Mouse (Mus musculus) midbrain, embryonic 14.5 days (tissue): Measurements from ENCODE around the gene Gabrg3. TPM values are rescaled to one million over a fixed set of nuclear protein-coding genes. Genes with fewer than 3 reads are reported as not detected.

Experiments
- ATAC-seq: fragments of 200-750 bp; cut with Nextera tagmentation; 2 replicates; pipeline ENCODE4 v1.8.0; 2017; ENCODE audit warnings: moderate number of reproducible peaks, moderate library complexity; ENCODE audit not compliant: low FRiP score, low TSS enrichment
- DNase-seq: peaks from one replicate; pipeline ENCODE4 v3.0.0-alpha.2; 2015
- H3K27ac ChIP-seq: fragments of 300-500 bp; sonication (generic); replicated peaks from 2 replicates; pipeline ENCODE4 v1.5.1; 2014; ENCODE audit warnings: mild to moderate bottlenecking, low read depth, low read length, moderate library complexity
- H3K27me3 ChIP-seq: fragments of 300-500 bp; sonication (generic); 2 replicates; pipeline ENCODE4 v1.6.1; 2014; ENCODE audit warnings: low read length, control low read depth, mixed read lengths; ENCODE audit not compliant: control insufficient read depth, insufficient read depth
- H3K36me3 ChIP-seq: fragments of 300-500 bp; sonication (generic); 2 replicates; pipeline ENCODE4 v1.6.1; 2014; ENCODE audit warnings: low read length, control low read depth; ENCODE audit not compliant: control insufficient read depth, insufficient read depth
- H3K4me1 ChIP-seq: fragments of 300-500 bp; sonication (generic); 2 replicates; pipeline ENCODE4 v1.6.1; 2014; ENCODE audit warnings: mild to moderate bottlenecking, antibody characterized with exemption, low read length, control low read depth; ENCODE audit not compliant: control insufficient read depth, insufficient read depth
- H3K4me2 ChIP-seq: fragments of 300-500 bp; sonication (generic); 2 replicates; pipeline ENCODE4 v1.6.1; 2014; ENCODE audit warnings: mild to moderate bottlenecking, low read length, moderate library complexity
- H3K4me3 ChIP-seq: fragments of 300-500 bp; sonication (generic); replicated peaks from 2 replicates; pipeline ENCODE4 v1.5.1; 2014; ENCODE audit warnings: low read depth, low read length
- H3K9ac ChIP-seq: fragments of 300-500 bp; sonication (generic); replicated peaks from 2 replicates; pipeline ENCODE4 v1.6.1; 2014; ENCODE audit warnings: mild to moderate bottlenecking, low read length, moderate library complexity
- H3K9me3 ChIP-seq: fragments of 300-500 bp; sonication (generic); 2 replicates; pipeline ENCODE4 v1.6.1; 2016; ENCODE audit warnings: low read length, control low read depth, mixed read lengths; ENCODE audit not compliant: control insufficient read depth
- WGBS: fragments of 180-500 bp; shearing (Covaris S2); extraction: QIAGEN DNeasy Blood & Tissue Kit; methylation state at CpG from one replicate; pipeline ENCODE4 v1.1.7; 2014; 5-methylcytosine and 5-hydroxymethylcytosine counted together
- polyA plus RNA-seq: library from polyadenylated mRNA; unstranded; fragments of >200 nt; fragmentation: Nextera tagmentation; extraction: Ambion mirVana; gene quantifications from 2 replicates; pipeline ENCODE4 v1.2.1, GENCODE M21; 2014

Gene Gabrg3
- polyA plus RNA-seq: 4.5 and 4.6 TPM in 2 replicates

DNA sequence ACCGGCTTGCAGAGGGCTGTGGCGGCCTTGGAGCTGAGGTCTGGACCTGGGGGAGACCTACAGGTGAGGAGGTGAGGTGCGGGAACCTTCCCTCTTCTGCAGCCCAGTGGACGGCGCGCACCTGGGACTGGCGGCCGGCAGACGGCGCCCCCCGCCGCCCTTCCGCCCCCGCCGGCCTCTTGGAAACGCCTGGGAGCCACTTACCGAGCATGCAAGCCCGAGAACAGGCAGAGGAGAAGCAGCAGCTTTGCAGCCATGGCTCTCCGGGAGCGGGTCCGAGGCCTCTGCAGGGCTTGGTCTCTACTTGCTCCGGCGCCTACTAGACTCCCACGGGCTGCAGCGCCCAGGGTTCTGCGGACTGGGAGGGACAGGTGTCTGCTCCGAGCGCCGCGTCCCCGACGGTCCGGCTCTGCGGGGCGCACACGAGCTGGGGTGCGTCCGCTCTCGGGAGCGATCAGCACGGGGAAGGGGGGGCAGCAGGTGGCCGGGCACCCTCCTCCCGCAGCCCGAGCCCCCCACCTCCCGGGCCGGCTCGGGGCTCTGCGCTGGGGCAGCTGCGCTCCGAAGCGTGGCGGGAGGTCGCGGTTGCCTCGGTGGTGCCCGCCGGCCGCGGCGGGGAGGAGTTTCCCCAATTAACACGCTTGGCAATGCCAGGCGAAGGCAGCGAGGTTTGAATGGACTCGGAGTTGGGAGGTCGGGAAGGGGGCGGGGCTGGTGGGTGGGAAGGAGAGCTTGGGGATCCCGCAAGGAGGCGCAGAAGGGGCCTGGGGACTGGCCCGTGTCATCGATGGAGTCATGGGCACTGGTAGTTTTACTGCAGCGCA lies at the start of gene Gabrg3:
TSS of gene Gabrg3 (minus strand) at position 672 of the 824 bp plus-strand sequence.
- H3K4me1 ChIP-seq: peaks cover 11% of the 10 kb centered on the region
- H3K27ac ChIP-seq: peak within 1 kb of the TSS; percentile 49; the same call in 1 of the 2 replicates
- H3K27me3 ChIP-seq: peaks cover 15% of the 10 kb centered on the region; the same call in 1 of the 2 replicates
- ATAC-seq (peak; percentile 80), DNase-seq (peak; percentile 83)
- peak within 1 kb of the TSS; percentile 90 for H3K4me2 ChIP-seq
- peak within 1 kb of the TSS; percentile 66 for H3K9ac ChIP-seq
- under 1% methylated on average over 71 of the region's 71 CpGs for WGBS
- no peaks in the 10 kb centered on the region for H3K9me3 ChIP-seq
- H3K4me3 ChIP-seq: peak within 1 kb of the TSS; percentile 67
- H3K36me3 ChIP-seq: no peaks in the 10 kb centered on the region

DNA sequence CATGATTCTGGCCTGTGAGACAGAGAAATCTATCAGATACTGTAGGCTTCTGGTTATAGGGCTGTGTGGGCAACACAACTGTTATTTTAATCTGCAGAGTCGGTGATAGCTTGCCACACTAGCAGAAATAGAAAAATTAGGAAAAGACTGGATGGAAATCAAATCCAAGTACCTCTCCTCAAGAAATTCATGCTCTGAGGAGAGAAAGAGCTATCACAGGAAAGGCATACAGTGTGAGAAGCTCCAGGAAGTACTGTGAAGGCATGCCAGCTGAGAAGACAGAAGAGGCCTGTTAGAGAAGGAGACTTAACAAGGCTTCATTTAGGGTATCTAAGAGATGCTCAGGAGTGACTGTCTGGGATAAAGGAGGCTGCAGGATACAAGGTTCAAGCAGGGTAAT lies 35.7 kb upstream of the Gabrg3 start:
- Histone ChIP-seq H3K4me2 (no peak overlapping the region), H3K4me1 (no peaks in the 10 kb centered on the region), H3K36me3 (no peaks in the 10 kb centered on the region), H3K27ac (no peak overlapping the region), H3K9ac (no peak overlapping the region), H3K9me3 (no peaks in the 10 kb centered on the region), H3K4me3 (no peak overlapping the region), H3K27me3 (no peaks in the 10 kb centered on the region)
- ATAC-seq (no peak), DNase-seq (no peak)
- 76% methylated on average over 1 of the region's 1 CpGs for WGBS

DNA sequence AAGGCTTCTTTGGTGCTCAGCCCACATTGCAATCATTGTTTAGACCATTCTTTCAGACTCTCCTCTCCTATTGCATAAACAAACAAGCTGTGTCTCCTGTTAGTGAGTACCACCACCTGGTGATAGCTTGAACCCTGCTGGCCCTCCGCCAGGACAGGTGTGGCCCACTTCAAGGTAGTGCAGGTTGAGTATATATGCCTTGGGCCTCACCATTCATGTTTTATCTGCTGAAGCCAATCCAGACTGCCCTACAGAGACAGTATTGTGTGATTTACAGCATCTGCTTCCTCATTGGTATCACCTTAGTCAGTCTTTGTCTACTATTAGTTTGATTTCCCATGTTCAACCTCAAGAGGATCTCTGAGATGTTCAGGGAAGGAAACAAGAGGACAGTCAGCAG lies 34.1 kb upstream of the Gabrg3 start:
- WGBS: 94% methylated on average over 1 of the region's 1 CpGs
- Histone ChIP-seq H3K4me3 (no peak overlapping the region), H3K4me1 (no peaks in the 10 kb centered on the region), H3K9ac (no peak overlapping the region), H3K4me2 (no peak overlapping the region), H3K36me3 (no peaks in the 10 kb centered on the region), H3K9me3 (no peaks in the 10 kb centered on the region), H3K27me3 (no peaks in the 10 kb centered on the region), H3K27ac (no peak overlapping the region)
- DNase-seq (no peak), ATAC-seq (no peak)

DNA sequence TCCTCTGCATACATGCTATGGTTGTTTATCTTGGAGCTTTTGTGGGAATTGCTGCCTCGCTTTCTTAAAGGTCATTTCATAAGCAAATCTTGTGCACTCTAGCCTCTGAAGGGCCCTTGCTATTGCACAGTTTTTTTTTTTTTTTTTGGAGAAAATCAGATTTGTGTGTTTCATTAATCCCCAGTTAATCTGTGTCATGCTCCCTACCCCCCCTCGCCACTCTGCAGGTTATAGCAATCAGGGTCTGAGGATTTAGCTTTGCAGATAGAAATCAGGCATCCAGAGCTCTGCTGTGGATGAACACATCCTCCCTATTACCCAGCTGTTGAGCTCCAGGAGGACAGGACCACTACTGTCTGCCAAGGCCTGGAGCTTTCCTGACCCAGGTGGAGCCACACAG lies 32.4 kb upstream of the Gabrg3 start, which contains the start of gene Gabrb3:
TSS of gene Gabrb3 (plus strand) at position 301 of the 400 bp plus-strand sequence.
- Histone ChIP-seq H3K9me3 (no peaks in the 10 kb centered on the region), H3K4me2 (no peak within 1 kb of the TSS), H3K27me3 (no peaks in the 10 kb centered on the region), H3K4me1 (no peaks in the 10 kb centered on the region), H3K27ac (no peak within 1 kb of the TSS), H3K36me3 (no peaks in the 10 kb centered on the region), H3K9ac (no peak within 1 kb of the TSS), H3K4me3 (no peak within 1 kb of the TSS)
- no peak for ATAC-seq
- 68% methylated on average over 2 of the region's 2 CpGs for WGBS
- DNase-seq: no peak

DNA sequence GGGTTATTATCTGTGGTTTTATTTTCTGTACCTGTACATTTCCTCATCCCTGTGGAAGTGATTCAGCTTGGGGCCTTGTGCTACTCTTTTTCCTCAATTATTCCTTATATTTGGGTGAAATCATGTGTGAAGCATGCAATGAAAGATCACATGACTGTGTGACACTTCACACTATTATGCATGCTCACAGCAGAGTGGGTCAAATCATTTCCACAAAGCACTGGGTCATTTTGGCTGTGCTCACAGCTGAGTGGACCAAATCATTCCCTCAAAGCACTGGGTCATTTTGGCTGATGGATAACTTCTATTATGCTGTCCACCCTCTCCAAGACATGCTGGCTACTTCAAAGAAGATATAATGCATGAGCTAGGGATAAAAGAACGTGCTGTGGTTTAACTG lies 25.9 kb upstream of the Gabrg3 start:
- 23% methylated on average over 1 of the region's 1 CpGs for WGBS
- no peak for ATAC-seq

DNA sequence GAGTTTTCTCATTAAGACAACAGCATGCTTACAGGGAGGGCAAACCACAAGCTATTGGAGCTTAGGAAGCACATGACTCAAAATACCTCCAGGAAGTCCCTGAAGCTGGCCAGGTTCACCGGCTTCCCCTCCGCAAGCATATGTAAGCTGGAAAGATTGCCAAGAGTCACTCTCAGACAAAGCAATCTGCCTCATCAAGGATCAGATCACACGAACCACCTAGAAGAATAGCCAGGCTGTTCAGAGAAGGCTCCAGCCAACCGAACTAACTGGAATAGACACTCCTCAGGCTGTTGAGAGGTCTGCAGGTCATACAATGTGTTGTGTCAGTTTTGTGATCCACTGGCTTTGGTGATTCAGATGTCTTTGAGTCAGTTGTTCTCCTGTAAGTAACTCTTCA lies 24.2 kb upstream of the Gabrg3 start:
- Histone ChIP-seq H3K27ac (no peak overlapping the region), H3K9me3 (no peaks in the 10 kb centered on the region), H3K4me1 (no peaks in the 10 kb centered on the region), H3K36me3 (no peaks in the 10 kb centered on the region), H3K9ac (no peak overlapping the region), H3K4me2 (no peak overlapping the region), H3K4me3 (no peak overlapping the region), H3K27me3 (no peaks in the 10 kb centered on the region)
- ATAC-seq (no peak), DNase-seq (no peak)
- WGBS: 82% methylated on average over 4 of the region's 4 CpGs

More for the DNA sequence above, 25.9 kb upstream of the Gabrg3 start:
- H3K36me3 ChIP-seq: no peaks in the 10 kb centered on the region
- H3K4me2 ChIP-seq: no peak overlapping the region
- no peaks in the 10 kb centered on the region for H3K9me3 ChIP-seq
- no peaks in the 10 kb centered on the region for H3K27me3 ChIP-seq
- H3K9ac ChIP-seq: no peak overlapping the region
- no peaks in the 10 kb centered on the region for H3K4me1 ChIP-seq
- no peak for DNase-seq
- H3K27ac ChIP-seq: no peak overlapping the region
- no peak overlapping the region for H3K4me3 ChIP-seq

DNA sequence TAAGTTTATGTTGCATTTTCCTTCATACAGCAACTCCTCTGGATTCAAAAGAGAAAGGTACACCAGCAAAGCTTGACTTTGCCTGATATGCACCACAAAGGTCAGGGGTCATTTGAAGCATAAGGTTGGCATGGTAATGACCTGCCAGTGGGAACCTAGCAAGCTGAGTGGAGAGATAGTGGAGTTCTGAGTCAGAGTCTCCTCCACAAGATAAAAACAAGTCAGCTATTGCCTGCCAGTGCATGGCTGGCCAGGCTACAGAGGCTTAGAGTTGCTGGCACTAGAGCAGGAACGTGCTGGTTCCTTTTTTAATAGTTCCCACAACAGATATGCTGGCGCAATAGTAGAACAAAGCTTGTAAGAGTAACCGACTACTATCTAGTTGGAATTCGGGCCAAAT lies 6.6 kb upstream of the Gabrg3 start:
- DNase-seq (no peak), ATAC-seq (no peak)
- 0 out of 2 replicates have a peak, but pooled peaks cover under 1% of the 10 kb centered on the region for H3K27me3 ChIP-seq
- H3K4me2 ChIP-seq: no peak overlapping the region
- H3K4me1 ChIP-seq: peaks cover 8% of the 10 kb centered on the region; the same call in 1 of the 2 replicates
- no peak overlapping the region for H3K4me3 ChIP-seq
- 90% methylated on average over 4 of the region's 4 CpGs for WGBS
- no peaks in the 10 kb centered on the region for H3K9me3 ChIP-seq
- H3K27ac ChIP-seq: no peak overlapping the region
- no peak overlapping the region for H3K9ac ChIP-seq
- H3K36me3 ChIP-seq: no peaks in the 10 kb centered on the region

DNA sequence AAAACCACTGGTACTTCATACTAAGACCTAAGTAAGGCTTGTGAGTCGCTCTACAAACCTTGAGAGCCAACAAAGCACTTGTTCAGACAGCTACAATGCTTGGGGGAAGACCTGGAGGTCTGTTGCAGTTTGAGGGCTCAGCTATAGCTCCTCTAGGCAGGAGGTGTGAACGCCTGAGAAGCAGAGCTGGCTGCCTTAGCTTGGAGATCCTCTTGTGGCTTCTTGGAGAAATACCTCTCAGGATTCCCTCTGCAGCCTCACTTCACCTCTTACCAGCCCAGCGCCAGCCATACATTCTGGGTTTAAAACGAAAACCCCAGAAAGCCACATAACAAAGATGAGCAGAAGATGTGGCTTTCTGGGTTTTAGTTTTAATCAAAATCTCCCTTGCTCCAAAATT lies 3.1 kb upstream of the Gabrg3 start:
- 47% methylated on average over 4 of the region's 4 CpGs for WGBS
- peaks cover 11% of the 10 kb centered on the region for H3K4me1 ChIP-seq
- H3K36me3 ChIP-seq: no peaks in the 10 kb centered on the region
- H3K4me2 ChIP-seq: no peak overlapping the region
- H3K27ac ChIP-seq: no peak overlapping the region
- H3K4me3 ChIP-seq: no peak overlapping the region
- DNase-seq: peak; percentile 37
- no peak overlapping the region for H3K9ac ChIP-seq
- no peak for ATAC-seq
- no peaks in the 10 kb centered on the region for H3K9me3 ChIP-seq
- peaks cover 15% of the 10 kb centered on the region; the same call in 1 of the 2 replicates for H3K27me3 ChIP-seq

DNA sequence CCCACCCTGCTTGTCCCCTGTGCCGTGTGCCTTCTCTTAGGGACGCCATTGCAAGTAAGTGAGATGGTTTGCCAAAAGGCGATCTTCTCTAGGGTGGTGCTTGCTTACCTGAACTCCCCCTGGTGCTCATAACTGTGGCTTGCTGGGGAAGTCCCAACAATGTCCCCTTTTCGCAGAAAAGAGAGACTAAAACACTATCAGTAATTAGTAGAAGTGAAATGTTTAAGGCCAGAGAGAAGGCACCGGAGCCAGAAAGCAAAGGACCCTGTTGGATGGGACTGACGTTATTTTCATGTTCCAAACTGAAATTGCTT lies 310 bp upstream of the Gabrg3 start:
- Histone ChIP-seq H3K27ac (no peak overlapping the region), H3K4me3 (peak overlapping the region; percentile 67), H3K9ac (peak overlapping the region; percentile 66), H3K4me2 (peak overlapping the region; percentile 90), H3K9me3 (no peaks in the 10 kb centered on the region), H3K4me1 (peaks cover 11% of the 10 kb centered on the region), H3K27me3 (peaks cover 15% of the 10 kb centered on the region; the same call in 1 of the 2 replicates), H3K36me3 (no peaks in the 10 kb centered on the region)
- ATAC-seq: no peak
- DNase-seq: no peak
- 21% methylated on average over 6 of the region's 6 CpGs for WGBS
